Mouse (Mus musculus) heart, postnatal 0 days (tissue): ENCODE results near the gene Oxsm.
A peak's percentile ranks its signal among the peaks of the same experiment; 100 is the strongest.

Experiments used
- CTCF ChIP-seq: IDR thresholded peaks from 2 replicates; pipeline ENCODE4 v1.5.1; 2016; ENCODE audit warnings: antibody characterized with exemption, control low read depth, low read depth
- EP300 ChIP-seq: IDR thresholded peaks from 2 replicates; pipeline ENCODE4 v1.6.1; 2016; ENCODE audit warnings: antibody characterized with exemption, low read depth

GRCm38 (mm10) chr14:16242947-16243602 is 6.5 kb downstream of the Oxsm start:
- TF ChIP-seq EP300, result no peak
- TF ChIP-seq CTCF, result peak; percentile 16; the same call in 1 of the 2 replicates
